Mouse (Mus musculus): ENCODE measurements around the gene B9d2.
A peak's percentile ranks its signal among the peaks of the same experiment; 100 is the strongest.

The B9d2 gene

DNA sequence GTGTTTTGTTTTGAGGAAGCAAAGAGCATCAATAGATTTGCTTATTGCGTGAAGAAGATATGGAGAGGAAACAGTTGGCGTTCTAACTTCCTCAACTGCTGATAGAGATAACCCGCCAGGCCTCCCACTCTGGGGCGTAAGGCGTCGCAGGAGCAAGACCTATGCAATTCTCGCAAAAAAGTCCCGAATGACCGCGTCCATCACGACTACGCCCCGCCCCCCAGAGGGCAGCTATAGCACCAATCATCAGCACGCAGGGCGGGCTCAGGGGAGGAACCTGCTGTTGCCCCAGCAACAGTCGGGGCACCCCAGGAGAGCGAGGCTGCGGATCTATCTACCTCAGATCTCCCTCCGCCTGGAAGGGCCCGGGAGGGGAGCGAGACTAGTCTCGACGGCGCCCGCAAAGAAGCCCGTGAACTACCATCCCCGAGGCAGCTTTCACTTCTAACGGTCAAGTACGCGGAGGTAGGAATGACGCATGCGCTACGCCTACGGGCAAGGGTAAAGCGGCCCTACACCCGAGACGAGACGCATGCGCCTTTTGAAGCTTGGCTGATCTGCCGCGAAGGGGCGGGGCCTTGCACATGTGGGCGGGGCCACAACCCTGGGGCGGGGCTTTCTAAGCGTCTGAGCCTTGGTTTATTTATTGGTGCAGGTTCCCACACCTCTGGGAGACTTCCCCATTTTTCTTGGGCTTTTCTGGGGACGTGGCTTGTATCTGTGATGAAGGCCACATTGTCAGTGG lies at the start of gene B9d2:
TSS of gene B9d2 (plus strand) at position 267 of the 745 bp plus-strand sequence.
- peak; percentile 94 for DNase-seq (ENCODE audit: low read depth, low spot score)

- DNase-seq (ENCODE audit: low read depth, low spot score): no peak
Observed at GRCm38 (mm10) chr7:25632679-25633078, 47.9 kb upstream of the B9d2 start.

DNA sequence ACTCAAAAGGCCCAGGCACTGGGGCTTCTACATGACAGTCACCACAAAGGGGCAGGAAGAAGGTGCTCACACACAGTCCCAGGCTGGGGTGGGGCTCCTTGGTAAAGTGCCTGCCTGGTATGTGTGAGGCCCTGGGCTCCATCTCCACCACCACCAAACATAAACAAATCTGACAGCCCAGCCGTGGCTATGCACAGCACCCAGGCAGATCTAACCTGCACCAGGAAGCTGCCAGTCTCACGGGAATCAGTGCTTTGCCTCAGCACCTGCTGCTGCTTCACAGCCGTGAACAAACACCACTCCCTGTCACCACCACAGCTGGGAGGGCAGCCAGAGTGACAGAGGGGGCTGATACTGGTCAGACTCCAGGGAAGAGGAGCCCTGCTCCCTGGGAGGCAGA lies 44.2 kb upstream of the B9d2 start:
- DNase-seq (ENCODE audit: low read depth, low spot score): no peak

DNA sequence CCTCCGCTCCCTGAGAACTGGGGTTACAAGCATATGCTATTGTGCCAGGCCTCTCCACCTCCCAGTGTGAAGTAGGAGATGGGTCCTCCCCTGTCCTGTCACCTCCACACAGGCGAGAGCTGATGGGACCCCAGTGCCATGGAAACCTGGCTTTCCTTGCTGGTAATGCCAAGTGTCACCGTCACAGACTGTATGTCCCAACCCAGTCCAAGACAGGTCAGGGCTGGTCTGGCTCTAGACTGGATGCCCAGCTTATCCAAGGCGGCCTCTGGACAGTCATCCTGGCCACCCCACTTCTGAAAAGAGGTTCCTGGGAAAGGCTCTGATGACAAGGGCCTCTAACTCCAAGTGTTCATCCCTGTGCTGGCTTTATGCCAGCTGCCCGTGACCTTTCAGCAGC lies 43.5 kb upstream of the B9d2 start:
- no peak for DNase-seq (ENCODE audit: low read depth, low spot score)

- no peak for DNase-seq (ENCODE audit: low read depth, low spot score)
Observed at GRCm38 (mm10) chr7:25639754-25640153, 40.8 kb upstream of the B9d2 start.

DNA sequence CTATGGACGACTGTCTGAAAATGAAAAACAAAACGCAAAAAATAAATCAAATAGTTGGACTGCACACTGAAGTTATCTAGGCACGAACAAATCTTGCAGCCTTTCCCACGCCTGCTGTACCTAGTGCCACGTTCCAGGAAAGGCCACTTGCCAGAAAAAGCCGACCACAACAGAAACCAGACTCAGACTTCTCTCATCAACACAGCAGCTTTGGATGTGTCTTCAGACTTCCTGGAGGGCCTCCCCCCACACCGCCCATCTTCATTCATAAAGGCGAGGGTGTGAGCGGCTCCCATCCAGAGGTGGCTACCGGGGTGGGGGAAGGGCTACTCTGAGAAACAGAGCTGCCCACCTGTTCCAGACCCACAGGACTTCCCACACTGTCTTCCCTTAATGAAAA lies 36.4 kb upstream of the B9d2 start:
- DNase-seq (ENCODE audit: low read depth, low spot score): no peak

GRCm38 (mm10) chr7:25644631-25645030 lies 35.9 kb upstream of the B9d2 start:
- peak; percentile 57 for DNase-seq (ENCODE audit: low read depth, low spot score)

- no peak for DNase-seq (ENCODE audit: low read depth, low spot score)
Observed at GRCm38 (mm10) chr7:25645074-25645473, 35.5 kb upstream of the B9d2 start.

- DNase-seq (ENCODE audit: low read depth, low spot score): no peak
Observed at GRCm38 (mm10) chr7:25647574-25648123, 32.9 kb upstream of the B9d2 start.

GRCm38 (mm10) chr7:25649839-25650238 lies 30.7 kb upstream of the B9d2 start:
- no peak for DNase-seq (ENCODE audit: low read depth, low spot score)

DNA sequence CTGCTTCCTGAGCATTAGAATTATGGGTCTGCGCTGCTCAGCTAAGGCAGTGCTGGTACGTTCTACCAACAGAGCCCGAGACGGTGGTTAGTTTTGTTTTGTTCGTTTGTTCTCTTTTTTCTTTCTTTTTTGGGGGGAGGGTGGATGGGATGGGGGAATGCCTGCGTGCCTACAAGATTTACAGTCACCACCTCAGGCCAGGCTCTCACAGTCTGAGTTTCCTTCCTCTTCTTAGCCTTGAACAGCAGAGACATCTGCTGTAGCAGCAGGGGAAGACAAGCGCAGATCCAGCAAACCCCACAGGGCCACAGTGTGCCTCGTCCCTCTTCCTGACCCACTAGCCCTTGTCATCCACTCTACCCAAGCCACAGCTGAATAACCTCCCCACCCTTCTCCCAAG lies 29.3 kb upstream of the B9d2 start:
- DNase-seq (ENCODE audit: low read depth, low spot score): no peak

- no peak for DNase-seq (ENCODE audit: low read depth, low spot score)
Observed at GRCm38 (mm10) chr7:25652244-25652759, 28.3 kb upstream of the B9d2 start.

GRCm38 (mm10) chr7:25655601-25656428 lies 24.8 kb upstream of the B9d2 start:
- no peak for DNase-seq (ENCODE audit: low read depth, low spot score)

- no peak for DNase-seq (ENCODE audit: low read depth, low spot score)
Observed at GRCm38 (mm10) chr7:25657785-25658184, 22.8 kb upstream of the B9d2 start.

DNA sequence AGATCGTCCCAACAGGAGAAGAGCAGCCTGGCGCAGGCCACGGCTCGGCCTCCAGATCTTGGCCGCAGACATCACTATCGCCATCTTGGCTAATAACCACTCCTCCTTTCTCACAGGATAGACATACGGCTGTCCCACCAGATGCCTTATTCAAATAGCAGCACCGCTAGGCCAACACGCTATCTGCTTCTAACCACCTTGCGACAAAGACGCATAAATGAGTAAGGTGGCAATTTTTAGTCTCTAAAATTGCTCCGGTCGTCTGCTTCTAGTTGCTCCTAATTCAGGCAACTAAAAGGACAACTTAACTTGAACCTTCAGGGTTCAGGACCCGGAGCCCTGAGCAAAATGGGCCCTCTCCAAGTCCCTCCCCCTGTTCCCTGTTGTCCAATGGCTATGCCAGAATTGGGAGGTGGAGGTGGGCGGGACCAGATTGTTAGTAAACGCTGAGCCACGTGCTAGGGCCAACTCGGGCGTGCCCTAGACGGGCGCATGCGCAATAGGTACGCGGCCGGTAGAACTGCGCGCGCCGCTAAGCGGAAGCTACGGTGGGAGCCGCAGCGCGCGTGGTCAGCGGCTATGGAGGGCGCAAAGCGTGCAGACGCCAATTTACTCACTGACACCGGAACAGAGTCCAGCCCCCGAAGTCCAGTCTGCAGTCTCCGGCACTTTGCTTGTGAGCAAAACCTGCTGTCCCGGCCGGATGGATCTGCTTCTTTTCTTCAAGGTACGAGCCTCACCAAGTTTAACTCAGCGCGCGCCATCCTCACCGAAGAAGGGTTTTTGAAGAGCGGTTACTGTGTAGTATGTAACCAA lies 21.7 kb upstream of the B9d2 start, which contains the start of the genes Bckdha and Exosc5:
TSS of gene Bckdha (minus strand) at position 325 of the 816 bp plus-strand sequence.
TSS of gene Exosc5 (plus strand) at position 508 of the 816 bp plus-strand sequence.
- peak; percentile 100 for DNase-seq (ENCODE audit: low read depth, low spot score)

GRCm38 (mm10) chr7:25666381-25666780 lies 14.2 kb upstream of the B9d2 start:
- DNase-seq (ENCODE audit: low read depth, low spot score): no peak

DNA sequence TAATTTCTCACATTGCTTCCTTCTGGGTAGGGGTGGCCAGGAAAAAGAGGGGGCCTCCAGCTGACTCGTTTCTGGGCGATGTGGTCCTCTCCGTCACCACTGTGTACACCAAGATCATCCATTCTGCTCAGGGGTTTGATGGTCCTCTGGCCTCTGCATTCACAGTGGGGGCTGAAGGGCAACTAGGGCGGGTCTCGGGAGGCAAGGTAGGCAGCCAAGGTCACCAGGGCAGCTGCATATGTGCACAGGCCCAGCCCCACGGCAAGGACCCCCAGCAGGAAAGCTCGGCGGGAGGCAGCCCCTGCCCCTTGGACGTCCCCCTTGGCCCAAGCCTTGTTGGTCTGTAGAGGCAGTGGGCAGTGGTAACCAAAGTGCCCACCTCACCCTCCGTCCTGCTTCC lies 11.4 kb upstream of the B9d2 start:
- no peak for DNase-seq (ENCODE audit: low read depth, low spot score)

DNA sequence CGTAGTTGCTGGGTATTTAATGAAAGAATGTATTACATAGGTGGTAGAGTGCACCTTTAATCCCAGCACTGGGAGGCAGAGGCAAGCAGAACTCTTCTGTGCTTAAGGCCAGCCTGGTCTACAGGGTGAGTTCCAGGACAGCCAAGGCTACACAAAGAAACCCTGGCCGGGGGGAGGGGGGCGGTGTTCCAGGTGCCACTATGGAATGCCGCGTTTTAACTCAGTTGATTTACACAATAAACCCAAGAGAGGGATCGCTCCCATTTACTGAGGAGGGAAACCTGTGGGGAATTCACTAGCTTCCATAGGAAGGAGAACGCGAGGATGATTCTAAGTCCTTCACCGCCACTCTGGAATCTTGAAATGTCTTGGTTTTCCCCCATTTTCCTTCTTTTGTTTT lies 10.9 kb upstream of the B9d2 start:
- no peak for DNase-seq (ENCODE audit: low read depth, low spot score)

DNA sequence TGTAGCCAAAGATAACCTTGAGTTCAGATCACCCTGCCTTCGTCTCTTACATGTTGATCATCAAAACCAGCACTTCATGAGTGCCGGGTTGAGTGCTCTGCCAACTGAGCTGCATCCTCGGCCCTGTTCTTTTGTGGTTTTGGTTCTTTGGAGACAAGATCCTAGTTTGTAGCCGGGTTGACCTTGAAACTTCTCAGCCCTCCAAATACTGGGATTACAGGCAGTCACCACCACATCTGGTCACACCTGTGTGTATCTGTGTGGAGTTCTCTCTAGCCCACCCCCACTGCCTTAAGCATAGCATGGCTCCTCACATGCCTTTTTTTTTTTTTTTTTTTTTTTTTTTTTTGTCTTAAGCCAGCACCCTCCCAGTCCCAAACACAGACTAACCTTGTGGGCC lies 10.5 kb upstream of the B9d2 start:
- DNase-seq (ENCODE audit: low read depth, low spot score): no peak

DNA sequence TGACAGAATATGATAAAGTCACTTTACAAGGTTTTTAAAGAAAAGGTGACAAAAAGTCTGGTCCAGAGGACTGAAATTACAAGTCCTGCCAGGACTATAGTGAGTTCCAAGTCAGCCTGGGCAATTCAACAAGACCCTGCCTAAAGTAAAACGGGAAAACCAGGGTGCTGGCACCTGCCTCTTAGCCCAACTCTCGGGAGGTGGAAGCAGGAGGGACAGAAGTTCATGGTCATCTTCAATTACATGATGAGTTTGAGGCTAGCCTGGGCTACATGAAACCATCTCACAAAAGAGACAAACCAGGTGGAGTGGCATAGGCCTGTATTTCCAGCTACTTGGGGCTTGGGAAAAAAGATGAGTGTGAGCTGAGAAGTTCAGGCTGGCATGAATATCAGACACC lies 8.9 kb upstream of the B9d2 start:
- DNase-seq (ENCODE audit: low read depth, low spot score): no peak

- no peak for DNase-seq (ENCODE audit: low read depth, low spot score)
Observed at GRCm38 (mm10) chr7:25672442-25672841, 8.1 kb upstream of the B9d2 start.

All from retina, postnatal 7 days (tissue).